Mouse (Mus musculus): ENCODE results near the gene Pxk.

GRCm38 (mm10) chr14:8097978-8098686 is at the start of gene Pxk:
- TF ChIP-seq CTCF (IDR thresholded peaks at IDR 0.05; ENCODE audit: low read depth, low read length), result no peak
- TF ChIP-seq POLR2AphosphoS5 (IDR thresholded peaks at IDR 0.05; ENCODE audit: insufficient replicate concordance, low read depth, low read length), result no peak
- TF ChIP-seq GATA1 (IDR thresholded peaks at IDR 0.05; ENCODE audit: borderline replicate concordance, low read length), result no peak

Data from G1E (cell line).